Mouse (Mus musculus) hindbrain, embryonic 15.5 days (tissue): ENCODE data around the gene Phip. TPM values are rescaled to one million over a fixed set of nuclear protein-coding genes. Genes with fewer than 3 reads are reported as not detected.

Experiments
- ATAC-seq: fragments of 200-750 bp; cut with Nextera tagmentation; 2 replicates; pipeline ENCODE4 v1.8.0; 2017; ENCODE audit warnings: low read depth, moderate number of reproducible peaks, moderate TSS enrichment; ENCODE audit not compliant: low FRiP score
- H3K27ac ChIP-seq: fragments of 300-500 bp; sonication (generic); replicated peaks from 2 replicates; pipeline ENCODE4 v1.5.1; 2015; ENCODE audit warnings: mild to moderate bottlenecking, inconsistent platforms
- H3K27me3 ChIP-seq: fragments of 300-500 bp; sonication (generic); 2 replicates; pipeline ENCODE4 v1.6.1; 2015; ENCODE audit warnings: control low read depth, inconsistent platforms
- H3K36me3 ChIP-seq: fragments of 300-500 bp; sonication (generic); 2 replicates; pipeline ENCODE4 v1.6.1; 2015; ENCODE audit warnings: control low read depth, inconsistent platforms
- H3K4me1 ChIP-seq: fragments of 300-500 bp; sonication (generic); replicated peaks from 2 replicates; pipeline ENCODE4 v1.6.1; 2015; ENCODE audit warnings: control low read depth, inconsistent platforms
- H3K4me2 ChIP-seq: fragments of 300-500 bp; sonication (generic); 2 replicates; pipeline ENCODE4 v1.6.1; 2015; ENCODE audit warnings: moderate library complexity, mild to moderate bottlenecking, inconsistent platforms
- H3K4me3 ChIP-seq: fragments of 300-500 bp; sonication (generic); 2 replicates; pipeline ENCODE4 v1.5.1; 2015; ENCODE audit warnings: mild to moderate bottlenecking, inconsistent platforms
- H3K9ac ChIP-seq: fragments of 300-500 bp; sonication (generic); 2 replicates; pipeline ENCODE4 v1.6.1; 2015; ENCODE audit warnings: inconsistent platforms
- H3K9me3 ChIP-seq: fragments of 300-500 bp; sonication (generic); 2 replicates; pipeline ENCODE4 v1.6.1; 2016; ENCODE audit warnings: control low read depth, inconsistent platforms
- WGBS: fragments of 180-500 bp; shearing (Covaris S2); methylation state at CpG from one replicate; pipeline ENCODE4 v1.1.7; 2015; 5-methylcytosine and 5-hydroxymethylcytosine counted together
- polyA plus RNA-seq: library from polyadenylated mRNA; unstranded; fragments of >200 nt; fragmentation: Nextera tagmentation; extraction: Ambion mirVana; gene quantifications from 2 replicates; pipeline ENCODE4 v1.2.1, GENCODE M21; 2015

Phip gene
- polyA plus RNA-seq, 1 experiment from 2014 or later, result 78.7 TPM

DNA sequence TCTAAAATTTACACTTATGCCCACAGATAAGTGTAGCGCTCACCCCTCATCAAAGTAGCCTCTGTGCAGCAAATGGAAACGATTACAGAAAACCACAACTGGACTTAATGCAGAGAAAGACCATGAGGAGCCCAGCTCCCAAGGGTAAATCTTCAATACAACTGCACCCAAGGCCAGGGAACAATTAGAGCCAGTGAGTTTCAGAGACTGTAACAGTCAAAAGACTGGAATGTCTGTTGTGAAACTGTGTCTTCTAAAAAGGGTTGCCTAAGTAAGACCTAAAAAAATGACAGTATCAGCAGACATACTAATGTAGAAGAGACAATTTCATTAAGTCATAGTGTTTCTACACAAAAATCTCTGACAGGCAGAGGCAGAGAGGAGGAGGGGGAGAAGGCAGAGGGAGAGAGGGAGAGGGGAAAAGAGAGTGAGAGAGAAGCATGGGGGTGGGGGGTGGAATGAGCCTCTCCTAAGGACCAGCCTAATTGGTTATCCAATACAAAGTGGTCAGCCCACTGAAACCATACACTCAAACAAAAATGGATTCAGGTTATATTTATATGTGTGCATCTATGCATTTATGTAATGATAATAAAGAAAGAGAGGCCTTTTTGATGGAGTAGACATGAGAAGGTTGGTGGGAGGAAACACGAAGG lies 113.4 kb downstream of the Phip start:
- no peak for ATAC-seq
- H3K27me3 ChIP-seq, result no peaks in the 10 kb centered on the region
- WGBS, result 92% methylated on average over 3 of the region's 3 CpGs

GRCm38 (mm10) chr9:82861316-82861715 lies 114.0 kb downstream of the Phip start:
- no peaks in the 10 kb centered on the region for H3K36me3 ChIP-seq
- H3K4me1 ChIP-seq, result peaks cover 6% of the 10 kb centered on the region; the same call in 1 of the 2 replicates
- no peaks in the 10 kb centered on the region for H3K9me3 ChIP-seq
- no peak overlapping the region for H3K4me3 ChIP-seq
- ATAC-seq, result no peak
- no peak overlapping the region for H3K9ac ChIP-seq
- 83% methylated on average over 4 of the region's 4 CpGs for WGBS
- H3K27ac ChIP-seq, result no peak overlapping the region
- no peak overlapping the region for H3K4me2 ChIP-seq
- no peaks in the 10 kb centered on the region for H3K27me3 ChIP-seq

More for the DNA sequence above, 113.4 kb downstream of the Phip start:
- no peak overlapping the region for H3K27ac ChIP-seq
- H3K9ac ChIP-seq, result no peak overlapping the region
- H3K4me1 ChIP-seq, result peaks cover 6% of the 10 kb centered on the region; the same call in 1 of the 2 replicates
- no peak overlapping the region for H3K4me3 ChIP-seq
- H3K4me2 ChIP-seq, result no peak overlapping the region
- no peaks in the 10 kb centered on the region for H3K9me3 ChIP-seq
- H3K36me3 ChIP-seq, result no peaks in the 10 kb centered on the region

- Histone ChIP-seq H3K9me3 (no peaks in the 10 kb centered on the region), H3K9ac (no peak overlapping the region), H3K4me3 (no peak overlapping the region), H3K27ac (no peak overlapping the region), H3K4me2 (no peak overlapping the region), H3K27me3 (no peaks in the 10 kb centered on the region), H3K36me3 (no peaks in the 10 kb centered on the region), H3K4me1 (peaks cover 6% of the 10 kb centered on the region; the same call in 1 of the 2 replicates)
- WGBS, result 97% methylated on average over 2 of the region's 2 CpGs
- ATAC-seq, result no peak
Measured at GRCm38 (mm10) chr9:82860805-82861204, 114.5 kb downstream of the Phip start.

DNA sequence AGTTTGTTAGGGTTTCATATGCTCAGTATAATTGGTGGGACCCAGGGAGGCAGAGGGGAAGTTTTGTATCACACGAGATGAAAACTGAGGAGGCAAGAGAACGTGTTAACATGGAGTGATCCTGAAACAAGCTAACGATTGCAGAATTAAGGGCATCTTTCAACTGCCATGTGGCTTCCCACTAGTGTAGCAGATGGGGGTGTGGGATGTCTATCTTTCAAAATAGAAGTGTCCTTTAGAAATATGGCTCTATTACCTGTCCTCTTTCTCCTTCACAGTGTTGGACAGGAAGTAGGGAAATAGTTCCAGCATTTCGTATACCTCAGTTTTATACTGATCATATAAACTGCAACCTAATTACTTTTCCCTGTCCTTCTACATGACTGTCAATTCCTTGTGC lies 119.1 kb downstream of the Phip start:
- Histone ChIP-seq H3K9me3 (no peaks in the 10 kb centered on the region), H3K4me1 (0 out of 2 replicates have a peak, but pooled peaks cover 3% of the 10 kb centered on the region), H3K27me3 (no peaks in the 10 kb centered on the region), H3K4me3 (no peak overlapping the region), H3K9ac (no peak overlapping the region), H3K27ac (no peak overlapping the region), H3K4me2 (no peak overlapping the region), H3K36me3 (no peaks in the 10 kb centered on the region)
- ATAC-seq, result no peak
- 86% methylated on average over 4 of the region's 4 CpGs for WGBS

- no peak overlapping the region for H3K4me2 ChIP-seq
- no peak for ATAC-seq
- no peak overlapping the region for H3K9ac ChIP-seq
- no peaks in the 10 kb centered on the region for H3K9me3 ChIP-seq
- no peaks in the 10 kb centered on the region for H3K36me3 ChIP-seq
- no peak overlapping the region for H3K4me3 ChIP-seq
- no peaks in the 10 kb centered on the region for H3K27me3 ChIP-seq
- no peak overlapping the region for H3K27ac ChIP-seq
- 39% methylated on average over 3 of the region's 3 CpGs for WGBS
- 0 out of 2 replicates have a peak, but pooled peaks cover 3% of the 10 kb centered on the region for H3K4me1 ChIP-seq
Measured at GRCm38 (mm10) chr9:82854973-82855614, 120.2 kb downstream of the Phip start.

DNA sequence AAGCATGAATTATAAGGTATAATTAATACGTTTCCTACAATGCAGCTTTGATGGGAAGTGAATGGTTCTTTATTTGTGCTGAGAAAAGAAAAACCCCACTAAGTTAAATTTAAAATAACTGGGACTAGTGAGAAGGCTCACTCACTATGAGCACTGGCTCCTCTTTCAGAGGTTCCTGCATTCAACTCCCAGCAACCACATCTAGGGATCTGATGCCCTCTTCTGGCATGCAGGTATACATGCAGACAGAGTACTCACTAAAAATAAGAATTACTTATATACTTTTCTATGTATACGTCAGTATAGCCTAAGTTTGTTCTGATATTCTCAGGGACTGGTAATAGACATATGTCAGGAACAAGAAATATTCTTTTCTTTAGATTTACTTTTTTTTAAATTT lies 121.3 kb downstream of the Phip start:
- no peaks in the 10 kb centered on the region for H3K36me3 ChIP-seq
- H3K9me3 ChIP-seq, result no peaks in the 10 kb centered on the region
- H3K27ac ChIP-seq, result no peak overlapping the region
- no peaks in the 10 kb centered on the region for H3K27me3 ChIP-seq
- no peak overlapping the region for H3K4me3 ChIP-seq
- H3K9ac ChIP-seq, result no peak overlapping the region
- H3K4me2 ChIP-seq, result no peak overlapping the region
- ATAC-seq, result 0 out of 2 replicates have a peak, but pooled peaks have one; percentile 34
- 0 out of 2 replicates have a peak, but pooled peaks cover 3% of the 10 kb centered on the region for H3K4me1 ChIP-seq
- 61% methylated on average over 2 of the region's 2 CpGs for WGBS

DNA sequence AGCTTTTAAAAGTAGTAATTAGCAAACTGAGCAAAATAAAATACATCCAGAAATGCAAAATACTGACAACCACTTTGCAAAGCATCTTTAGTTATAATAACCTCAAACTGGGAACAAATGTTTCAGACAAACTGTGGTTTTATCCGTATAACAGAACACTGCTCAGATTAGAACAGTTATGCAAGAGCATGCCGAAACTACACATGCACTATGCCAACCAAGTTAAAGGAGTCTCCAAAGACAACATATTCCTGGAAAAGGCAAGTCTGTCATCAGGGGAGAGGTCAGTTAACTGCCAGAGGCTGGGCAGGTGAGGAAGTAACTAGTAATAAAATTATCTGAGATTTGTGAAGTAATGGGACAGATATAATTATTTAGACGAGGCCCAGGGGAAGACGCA lies 132.6 kb downstream of the Phip start:
- peaks cover 36% of the 10 kb centered on the region for H3K36me3 ChIP-seq
- no peak overlapping the region for H3K4me3 ChIP-seq
- no peaks in the 10 kb centered on the region for H3K27me3 ChIP-seq
- no peaks in the 10 kb centered on the region for H3K9me3 ChIP-seq
- 91% methylated on average over 4 of the region's 4 CpGs for WGBS
- ATAC-seq, result no peak
- H3K4me2 ChIP-seq, result no peak overlapping the region
- H3K27ac ChIP-seq, result no peak overlapping the region
- no peaks in the 10 kb centered on the region for H3K4me1 ChIP-seq
- H3K9ac ChIP-seq, result no peak overlapping the region

GRCm38 (mm10) chr9:82835921-82836320 lies 139.4 kb downstream of the Phip start:
- WGBS, result 61% methylated on average over 6 of the region's 6 CpGs

DNA sequence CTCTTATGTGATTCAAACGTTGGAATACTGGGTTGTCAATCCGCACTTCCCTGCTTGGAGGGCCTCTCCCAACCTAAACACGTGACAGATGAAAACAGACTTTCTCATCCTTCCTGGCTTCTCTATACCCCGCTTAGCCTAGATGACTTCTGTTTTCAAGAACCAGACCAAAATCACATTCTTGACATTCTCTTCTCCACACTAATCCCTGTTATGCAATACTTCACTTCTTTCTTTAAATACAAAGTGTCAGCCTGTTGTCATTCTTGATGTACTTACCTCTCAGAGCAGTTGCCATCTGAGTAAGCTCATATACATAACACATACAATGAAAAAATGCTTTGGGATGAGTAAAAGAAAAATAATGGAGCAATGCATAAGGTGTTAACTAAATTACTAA lies 143.4 kb downstream of the Phip start:
- no peak overlapping the region for H3K9ac ChIP-seq
- no peak overlapping the region; the same call in 1 of the 2 replicates for H3K4me2 ChIP-seq
- H3K27me3 ChIP-seq, result no peaks in the 10 kb centered on the region
- no peak overlapping the region for H3K4me3 ChIP-seq
- no peak overlapping the region for H3K27ac ChIP-seq
- ATAC-seq, result no peak
- WGBS, result 64% methylated on average over 4 of the region's 4 CpGs
- H3K4me1 ChIP-seq, result peaks cover 19% of the 10 kb centered on the region
- no peaks in the 10 kb centered on the region for H3K9me3 ChIP-seq
- H3K36me3 ChIP-seq, result no peaks in the 10 kb centered on the region

More at GRCm38 (mm10) chr9:82835921-82836320, 139.4 kb downstream of the Phip start:
- Histone ChIP-seq H3K4me1 (peaks cover 13% of the 10 kb centered on the region), H3K27ac (no peak overlapping the region), H3K36me3 (peaks cover 29% of the 10 kb centered on the region), H3K27me3 (no peaks in the 10 kb centered on the region), H3K9ac (no peak overlapping the region), H3K4me2 (no peak overlapping the region), H3K4me3 (no peak overlapping the region), H3K9me3 (no peaks in the 10 kb centered on the region)
- no peak for ATAC-seq

GRCm38 (mm10) chr9:82829693-82830430 lies 145.5 kb downstream of the Phip start:
- under 1% methylated on average over 65 of the region's 65 CpGs for WGBS
- peak overlapping the region; percentile 83 for H3K9ac ChIP-seq
- peaks cover 4% of the 10 kb centered on the region; the same call in 1 of the 2 replicates for H3K36me3 ChIP-seq
- H3K4me2 ChIP-seq, result peak overlapping the region; percentile 57
- H3K9me3 ChIP-seq, result no peaks in the 10 kb centered on the region
- no peaks in the 10 kb centered on the region for H3K27me3 ChIP-seq
- H3K4me1 ChIP-seq, result peaks cover 19% of the 10 kb centered on the region
- H3K4me3 ChIP-seq, result peak overlapping the region; percentile 71
- H3K27ac ChIP-seq, result peak overlapping the region; percentile 92
- ATAC-seq, result peak; percentile 97

- peaks cover 15% of the 10 kb centered on the region for H3K4me1 ChIP-seq
- H3K4me2 ChIP-seq, result peak within 1 kb of the TSS; percentile 57
- ATAC-seq, result peak; percentile 3; the same call in 1 of the 2 replicates
- H3K36me3 ChIP-seq, result peaks cover 4% of the 10 kb centered on the region; the same call in 1 of the 2 replicates
- no peaks in the 10 kb centered on the region for H3K27me3 ChIP-seq
- no peaks in the 10 kb centered on the region for H3K9me3 ChIP-seq
- peak within 1 kb of the TSS; percentile 83 for H3K9ac ChIP-seq
- peak within 1 kb of the TSS; percentile 71 for H3K4me3 ChIP-seq
- 9% methylated on average over 20 of the region's 20 CpGs for WGBS
- peak within 1 kb of the TSS; percentile 92 for H3K27ac ChIP-seq
Measured at GRCm38 (mm10) chr9:82829007-82829689, 146.2 kb downstream of the Phip start, which contains the start of gene Irak1bp1. Irak1bp1 (plus strand) TSS chr9:82829540.
